Mouse (Mus musculus) liver, adult 2 months (tissue): ENCODE results near the gene H2al2a.

Source experiments
- CTCF ChIP-seq: fragments of 200-500 bp; IDR thresholded peaks from 2 replicates; pipeline ENCODE4 v1.5.1; 2011; ENCODE audit warnings: low read depth, low read length, control low read depth
- POLR2A ChIP-seq: fragments of 200-500 bp; IDR thresholded peaks from 2 replicates; pipeline ENCODE4 v1.6.1; 2011; ENCODE audit warnings: low read length, control low read depth; ENCODE audit not compliant: insufficient read depth; ENCODE audit errors: extremely low read depth

DNA sequence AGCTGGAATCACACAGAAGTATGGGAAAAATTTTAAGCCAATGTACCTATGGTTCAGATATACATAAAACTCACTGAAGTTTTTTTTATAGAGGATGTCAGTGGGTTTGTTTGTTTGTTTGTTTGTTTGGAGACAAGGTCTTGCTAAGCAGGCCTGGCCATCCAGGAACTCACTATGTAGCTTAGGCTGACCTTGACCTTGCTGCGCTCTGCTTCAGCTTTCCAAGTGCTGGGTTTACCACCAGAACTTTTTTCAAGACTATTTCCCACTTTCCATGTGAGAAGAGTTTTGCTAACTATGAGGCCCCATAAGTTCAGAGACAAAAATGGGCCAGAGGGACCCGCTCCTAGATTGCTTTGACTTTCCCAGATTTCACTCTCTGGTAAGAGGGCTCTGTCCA is 23.9 kb downstream of the H2al2a start:
- TF ChIP-seq CTCF (no peak), POLR2A (no peak)
